Mouse (Mus musculus): Measurements from ENCODE around the gene Cep78. TPM values are rescaled to one million over a fixed set of nuclear protein-coding genes. Genes with fewer than 3 reads are reported as not detected.

The Cep78 gene
- total and polyA plus RNA-seq, 3 experiments, result 1.6 to 3.8 (median 3.6) TPM

DNA sequence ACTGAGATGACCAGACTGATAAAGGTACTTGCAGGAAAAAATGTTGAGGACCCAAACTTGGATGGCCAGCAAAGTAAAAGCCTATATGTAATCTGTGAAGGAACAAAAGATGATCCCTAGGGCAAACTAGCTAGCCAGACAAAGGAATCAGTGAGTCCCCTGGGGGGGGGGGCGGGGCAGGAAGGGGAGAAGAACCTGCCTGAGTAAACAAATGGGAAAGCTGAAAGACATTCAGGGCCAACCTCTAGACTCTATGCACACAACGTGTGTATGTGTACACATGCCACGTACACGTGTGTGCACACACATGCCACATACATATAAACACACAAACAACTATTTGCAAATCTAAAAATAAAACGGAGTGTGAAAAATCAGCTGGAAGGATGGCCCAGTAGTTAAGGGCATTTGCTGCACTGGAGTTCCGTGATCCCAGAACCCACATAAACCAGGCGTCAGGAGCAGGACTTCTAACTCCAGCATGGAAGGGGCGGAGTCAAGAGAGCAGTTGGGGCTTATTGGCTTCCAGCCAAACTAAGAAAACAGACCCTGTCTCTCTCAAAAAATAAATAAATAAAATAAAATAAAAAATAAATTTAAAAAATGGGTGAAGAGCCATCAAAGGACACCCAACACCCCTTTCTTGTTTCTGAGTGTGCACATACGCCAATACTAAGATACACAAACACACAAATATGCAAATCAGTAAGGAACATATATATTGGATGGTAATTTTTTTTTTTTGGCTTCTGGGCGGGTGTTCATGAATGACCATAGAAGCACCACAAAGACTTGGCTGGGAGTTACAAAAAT lies 1.7 kb downstream of the Cep78 start:
- no peaks in the 10 kb centered on the region for H3K27me3 ChIP-seq (ENCODE audit: control insufficient read depth, insufficient read depth, low read length)
- H3K4me3 ChIP-seq, result no peak overlapping the region
- H3K4me1 ChIP-seq (ENCODE audit: control insufficient read depth, insufficient read depth, low read length), result peaks cover 1% of the 10 kb centered on the region; the same call in 1 of the 2 replicates
- no peaks in the 10 kb centered on the region for H3K36me3 ChIP-seq (ENCODE audit: control insufficient read depth, insufficient read depth, low read length)
- no peak overlapping the region for H3K9ac ChIP-seq (ENCODE audit: low read depth, low read length)
- H3K27ac ChIP-seq, result no peak overlapping the region
- no peak for TF ChIP-seq EP300 (IDR thresholded peaks at IDR 0.05; ENCODE audit: insufficient read depth, low read depth, low read length)
- TF ChIP-seq CTCF (IDR thresholded peaks at IDR 0.05), result no peak
- no peak for TF ChIP-seq POLR2A (IDR thresholded peaks at IDR 0.05; ENCODE audit: insufficient read depth, low read depth, low read length)
- intact Hi-C loops (cut with DNase I), result no loop called here
- H3K79me2 ChIP-seq (replicated peaks; ENCODE audit: control insufficient read depth, insufficient read depth, low read length), result no peaks in the 10 kb centered on the region
- no peak for DNase-seq
- WGBS, result 76% methylated on average over 10 of the region's 10 CpGs

DNA sequence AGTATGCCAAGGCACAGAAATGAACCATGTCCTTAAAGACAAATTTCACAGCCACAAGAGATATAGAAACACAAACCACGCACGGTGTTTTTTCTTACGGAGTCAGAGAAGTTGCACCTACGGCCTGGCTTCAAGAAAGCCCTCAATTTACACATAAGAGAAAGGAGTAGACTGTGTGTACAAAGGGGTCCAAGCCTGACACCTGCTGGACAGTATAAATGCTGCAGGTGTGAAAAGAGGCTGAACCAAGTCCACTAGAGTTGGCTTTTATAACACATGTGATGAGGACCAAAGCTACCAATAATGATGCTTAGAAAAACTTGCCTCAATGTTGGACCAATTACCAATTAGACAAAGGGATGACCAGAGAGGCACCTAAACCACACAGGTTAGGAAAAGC lies 2.9 kb downstream of the Cep78 start:
- 59% methylated on average over 4 of the region's 4 CpGs for WGBS
- Histone ChIP-seq H3K4me3 (no peak overlapping the region), H3K79me2 (replicated peaks; ENCODE audit: control insufficient read depth, insufficient read depth, low read length) (no peaks in the 10 kb centered on the region), H3K4me1 (ENCODE audit: control insufficient read depth, insufficient read depth, low read length) (peaks cover 1% of the 10 kb centered on the region; the same call in 1 of the 2 replicates), H3K9ac (ENCODE audit: low read depth, low read length) (no peak overlapping the region), H3K27ac (no peak overlapping the region), H3K27me3 (ENCODE audit: control insufficient read depth, insufficient read depth, low read length) (no peaks in the 10 kb centered on the region), H3K36me3 (ENCODE audit: control insufficient read depth, insufficient read depth, low read length) (no peaks in the 10 kb centered on the region)
- DNase-seq, result peak; percentile 34 to 39
- intact Hi-C loops (cut with DNase I), result no loop called here
- TF ChIP-seq CTCF (IDR thresholded peaks at IDR 0.05) (peak; percentile 87), POLR2A (IDR thresholded peaks at IDR 0.05; ENCODE audit: insufficient read depth, low read depth, low read length) (no peak)

DNA sequence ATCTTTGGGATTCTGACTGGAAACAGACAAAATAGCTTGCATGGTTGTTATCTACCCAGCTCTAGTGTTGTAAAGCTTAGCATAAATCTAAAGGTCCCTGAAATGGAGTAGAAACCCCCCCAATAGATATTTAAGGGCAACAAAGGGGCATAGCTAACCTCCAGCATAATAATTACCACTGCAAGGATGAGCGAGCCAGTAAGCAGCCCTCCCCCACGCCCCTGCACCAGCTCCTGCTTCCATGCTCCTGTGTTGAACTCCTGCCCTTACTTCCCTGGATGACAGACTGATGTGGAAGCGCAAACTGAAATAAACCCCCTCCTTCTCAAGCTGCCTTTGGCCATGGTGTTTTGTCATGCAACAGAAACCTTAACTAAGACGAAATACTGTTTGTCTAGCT lies 11.4 kb downstream of the Cep78 start:
- WGBS, result 84% methylated on average over 4 of the region's 4 CpGs
- no peak overlapping the region for H3K27ac ChIP-seq
- H3K27me3 ChIP-seq (ENCODE audit: control insufficient read depth, insufficient read depth, low read length), result no peaks in the 10 kb centered on the region
- intact Hi-C loops (cut with DNase I), result no loop called here
- no peak overlapping the region for H3K9ac ChIP-seq (ENCODE audit: low read depth, low read length)
- H3K4me3 ChIP-seq, result no peak overlapping the region
- TF ChIP-seq EP300 (IDR thresholded peaks at IDR 0.05; ENCODE audit: insufficient read depth, low read depth, low read length), result no peak
- TF ChIP-seq POLR2A (IDR thresholded peaks at IDR 0.05; ENCODE audit: insufficient read depth, low read depth, low read length), result no peak
- TF ChIP-seq CTCF (IDR thresholded peaks at IDR 0.05), result no peak
- no peaks in the 10 kb centered on the region for H3K36me3 ChIP-seq (ENCODE audit: control insufficient read depth, insufficient read depth, low read length)
- no peaks in the 10 kb centered on the region for H3K4me1 ChIP-seq (ENCODE audit: control insufficient read depth, insufficient read depth, low read length)
- H3K79me2 ChIP-seq (replicated peaks; ENCODE audit: control insufficient read depth, insufficient read depth, low read length), result no peaks in the 10 kb centered on the region
- no peak for DNase-seq

GRCm38 (mm10) chr19:15965082-15965481 lies 19.7 kb downstream of the Cep78 start:
- Histone ChIP-seq H3K4me1 (ENCODE audit: control insufficient read depth, insufficient read depth, low read length) (no peaks in the 10 kb centered on the region; the same call in 1 of the 2 replicates), H3K79me2 (replicated peaks; ENCODE audit: control insufficient read depth, insufficient read depth, low read length) (no peaks in the 10 kb centered on the region), H3K4me3 (no peak overlapping the region), H3K27me3 (ENCODE audit: control insufficient read depth, insufficient read depth, low read length) (no peaks in the 10 kb centered on the region), H3K36me3 (ENCODE audit: control insufficient read depth, insufficient read depth, low read length) (no peaks in the 10 kb centered on the region), H3K27ac (no peak overlapping the region), H3K9ac (ENCODE audit: low read depth, low read length) (no peak overlapping the region)
- intact Hi-C loops (cut with DNase I), result loop anchor here (1.0 to 10.0 kb wide), 2 partner anchors 98 to 1980 kb away; no protein-coding TSS in a partner anchor
- DNase-seq, result no peak
- WGBS, result 26% methylated on average over 3 of the region's 3 CpGs
- TF ChIP-seq POLR2A (IDR thresholded peaks at IDR 0.05; ENCODE audit: insufficient read depth, low read depth, low read length) (no peak), CTCF (IDR thresholded peaks at IDR 0.05) (peak; percentile 88), EP300 (IDR thresholded peaks at IDR 0.05; ENCODE audit: insufficient read depth, low read depth, low read length) (no peak)

- H3K27ac ChIP-seq, result no peak overlapping the region
- no peak overlapping the region for H3K4me3 ChIP-seq
These were observed 20.3 kb downstream of the Cep78 start for GRCm38 (mm10) chr19:15964533-15964932.

More at GRCm38 (mm10) chr19:15964533-15964932, 20.3 kb downstream of the Cep78 start:
- DNase-seq, result no peak
- Histone ChIP-seq H3K4me1 (ENCODE audit: control insufficient read depth, insufficient read depth, low read length) (no peaks in the 10 kb centered on the region; the same call in 1 of the 2 replicates), H3K9ac (ENCODE audit: low read depth, low read length) (no peak overlapping the region), H3K79me2 (replicated peaks; ENCODE audit: control insufficient read depth, insufficient read depth, low read length) (no peaks in the 10 kb centered on the region), H3K36me3 (ENCODE audit: control insufficient read depth, insufficient read depth, low read length) (no peaks in the 10 kb centered on the region), H3K27me3 (ENCODE audit: control insufficient read depth, insufficient read depth, low read length) (no peaks in the 10 kb centered on the region)
- TF ChIP-seq POLR2A (IDR thresholded peaks at IDR 0.05; ENCODE audit: insufficient read depth, low read depth, low read length) (no peak), EP300 (IDR thresholded peaks at IDR 0.05; ENCODE audit: insufficient read depth, low read depth, low read length) (no peak), CTCF (IDR thresholded peaks at IDR 0.05) (no peak)
- intact Hi-C loops (cut with DNase I), result loop anchor here (5.0 to 10.0 kb wide), 2 partner anchors 82 to 1980 kb away; no protein-coding TSS in a partner anchor
- WGBS, result 92% methylated on average over 7 of the region's 7 CpGs

All from heart, adult 2 months (tissue).